Mouse (Mus musculus) brain, embryonic 14.5 days (tissue): ENCODE results near the gene Pde9a.

Source experiments
- CTCF ChIP-seq: fragments of 200-500 bp; IDR thresholded peaks from 2 replicates; pipeline ENCODE4 v1.5.1; 2012; ENCODE audit warnings: inconsistent platforms, mild to moderate bottlenecking, moderate library complexity, borderline replicate concordance; ENCODE audit not compliant: insufficient read depth, insufficient read length; ENCODE audit errors: extremely low read depth
- POLR2A ChIP-seq: fragments of 200-500 bp; IDR thresholded peaks from 2 replicates; pipeline ENCODE4 v1.6.1; 2012; ENCODE audit warnings: mild to moderate bottlenecking, inconsistent platforms, borderline replicate concordance; ENCODE audit not compliant: poor library complexity, insufficient read depth, insufficient read length, severe bottlenecking; ENCODE audit errors: extremely low read depth

GRCm38 (mm10) chr17:31520895-31521294 is 134.9 kb downstream of the Pde9a start:
- TF ChIP-seq CTCF (no peak), POLR2A (no peak)
